Mouse (Mus musculus): ENCODE measurements at regions not wholly inside any gene's neighbourhood (a gene's known extent, or its start where the extent isn't known, plus 50 kb on each side); places are given as distances from the start of the nearest gene placed in this dataset.

DNA sequence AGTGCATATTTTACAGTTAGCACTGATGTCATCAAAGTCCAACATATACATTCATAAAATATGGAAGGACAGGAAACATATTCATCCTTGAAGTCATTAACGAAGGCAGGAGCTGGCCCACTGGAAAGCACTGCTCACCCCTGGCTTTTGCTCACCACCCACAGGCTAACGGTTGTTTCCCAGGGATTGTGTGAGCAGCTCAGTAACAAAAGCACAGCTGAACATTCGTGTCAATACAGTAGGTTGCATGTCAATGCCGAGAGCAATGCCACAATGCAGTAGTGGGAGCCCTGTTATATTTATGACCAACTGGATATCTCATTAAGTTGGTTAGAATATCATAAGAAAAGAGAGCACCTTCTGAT lies 797.2 kb downstream of the Nova1 start:
- TF ChIP-seq CTCF (IDR thresholded peaks at IDR 0.05) = no peak
- TF ChIP-seq EP300 (IDR thresholded peaks at IDR 0.05) = no peak

All from lung, postnatal 0 days (tissue).